Mouse (Mus musculus): ENCODE results near the gene Fosl1.

Fosl1 gene

DNA sequence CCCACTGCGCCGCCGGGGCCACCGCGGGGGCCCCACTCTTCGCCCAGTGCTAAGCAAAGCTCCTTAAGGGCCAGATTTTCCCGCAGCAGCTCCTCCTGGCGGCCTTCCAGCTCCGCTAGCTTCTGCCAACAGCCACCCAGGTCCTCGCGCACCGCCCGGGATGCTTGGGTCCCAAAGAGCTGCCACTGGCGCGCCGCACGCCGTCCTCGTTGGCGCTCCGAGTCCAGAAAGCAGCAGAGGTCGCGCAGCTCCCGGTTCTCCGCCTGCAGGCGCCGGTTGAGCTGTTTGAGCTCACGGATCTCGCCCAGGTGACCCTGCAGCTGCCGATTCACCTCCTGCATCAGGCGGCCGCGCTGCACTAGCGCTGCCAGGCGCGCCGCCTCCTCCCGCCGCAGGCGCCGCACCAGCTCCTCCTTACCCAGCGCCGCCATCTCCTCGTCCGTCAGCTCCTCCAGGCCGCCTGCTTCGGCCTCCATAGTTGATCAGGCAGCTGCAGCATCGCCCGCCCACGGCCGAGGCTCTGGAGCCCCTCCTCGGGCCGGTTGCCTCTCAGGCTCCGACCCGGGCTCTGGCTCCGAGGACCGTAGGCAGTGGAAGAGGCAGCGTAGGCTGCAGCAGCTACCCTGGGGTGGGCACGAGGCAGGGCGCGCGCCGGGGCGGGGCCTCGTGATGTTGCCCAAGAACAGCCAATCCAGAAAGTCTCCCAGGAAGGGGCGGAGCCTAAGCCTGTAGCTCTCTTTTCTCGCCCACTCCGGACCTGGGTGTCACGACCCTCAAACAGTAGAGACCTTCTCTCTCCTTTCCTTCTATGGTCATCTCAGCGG lies 9.8 kb downstream of the Fosl1 start:
- peak; percentile 98 for DNase-seq

DNA sequence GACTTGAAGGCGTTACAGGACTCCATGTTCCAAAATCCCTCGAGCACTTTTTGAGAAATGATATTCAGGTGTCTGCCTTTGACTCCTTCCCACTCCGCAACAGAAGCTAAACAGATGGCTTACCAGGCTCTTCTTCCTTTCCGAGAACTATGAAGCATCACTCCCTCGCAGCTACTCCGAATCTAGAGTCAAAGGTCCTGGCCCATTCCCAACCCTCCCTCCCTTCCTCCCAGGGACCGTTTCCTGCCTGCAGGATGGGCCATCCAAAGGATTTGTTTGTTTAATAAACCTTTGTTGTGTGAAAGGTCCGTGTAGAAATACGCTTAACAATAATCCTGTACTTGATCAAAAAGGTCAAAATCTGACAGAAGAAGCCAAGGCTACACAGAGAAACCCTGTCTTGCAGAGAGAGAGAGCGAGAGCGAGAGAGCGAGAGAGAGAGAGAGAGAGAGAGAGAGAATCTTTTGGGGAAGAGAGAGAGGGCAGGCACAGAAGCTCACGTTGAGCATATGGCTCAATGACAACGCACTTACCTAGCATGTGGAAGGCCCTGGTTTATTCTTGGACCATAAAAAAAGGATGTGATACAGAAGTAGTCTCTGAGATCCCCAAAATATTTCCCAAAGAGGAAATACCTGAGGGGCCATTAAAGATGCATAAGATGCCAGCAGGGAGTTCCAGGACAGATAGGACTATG lies 10.5 kb downstream of the Fosl1 start, which contains the start of gene Ccdc85b:
Ccdc85b (minus strand) TSS at position 149 of the 697 bp plus-strand sequence.
- peak; percentile 57 for DNase-seq

DNA sequence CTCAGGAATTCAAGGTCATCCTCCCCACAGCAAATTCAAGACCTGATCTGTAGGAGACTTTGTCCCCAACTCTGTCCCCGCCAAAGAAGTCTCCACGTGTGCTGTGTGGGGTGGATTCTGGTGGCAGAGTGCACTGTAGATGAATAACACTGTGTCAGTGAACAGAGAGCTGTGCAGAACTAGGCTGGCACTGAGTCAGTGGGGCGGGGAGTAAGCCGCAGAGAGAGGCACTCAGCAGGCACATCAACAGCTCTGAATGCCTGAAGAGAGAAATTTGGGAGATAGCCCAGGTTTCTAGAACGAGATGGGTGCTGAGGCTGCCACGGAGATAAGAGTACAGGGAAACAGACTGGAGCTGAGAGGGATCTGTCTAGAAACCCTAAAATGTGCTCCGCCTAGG lies 11.7 kb downstream of the Fosl1 start:
- peak; percentile 60 for DNase-seq

DNA sequence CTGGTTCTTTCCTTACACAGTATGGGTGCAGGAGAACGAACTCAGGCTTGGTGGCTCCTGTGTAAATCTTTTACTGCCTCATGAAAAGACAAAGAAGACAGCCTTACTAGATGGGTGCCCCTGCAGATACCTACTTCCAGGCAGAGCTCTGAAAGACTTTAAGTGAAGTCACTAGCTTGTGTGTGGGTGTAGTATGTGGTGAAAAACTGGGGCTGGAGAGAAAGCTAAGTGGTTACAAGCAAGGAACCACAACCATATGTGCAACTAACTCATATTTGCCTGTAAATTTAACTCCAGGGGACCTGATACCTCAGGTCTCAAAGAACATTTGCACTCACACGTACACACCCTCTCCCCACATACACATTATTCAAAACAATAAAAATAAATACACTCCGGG lies 12.5 kb downstream of the Fosl1 start:
- DNase-seq: no peak

DNA sequence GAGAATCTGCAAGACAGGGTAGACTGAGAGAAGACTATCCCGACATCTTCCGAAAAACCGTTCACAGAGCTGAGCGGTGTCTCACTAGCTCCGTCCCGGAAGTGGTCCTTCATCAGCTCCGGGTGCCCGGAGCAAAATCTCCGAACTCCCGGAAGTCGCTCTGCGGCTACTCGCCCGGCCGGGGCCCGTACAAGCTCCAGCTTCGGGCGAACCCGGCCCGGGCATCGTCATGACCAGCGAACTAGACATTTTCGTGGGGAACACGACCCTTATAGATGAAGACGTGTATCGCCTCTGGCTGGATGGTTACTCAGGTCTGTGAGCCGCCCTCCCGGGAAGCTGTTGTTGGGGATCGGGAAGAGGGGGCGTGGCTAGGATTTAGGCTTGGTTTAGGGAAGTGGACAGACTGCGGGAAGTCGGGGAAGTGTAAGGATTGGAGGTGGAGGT lies 13.1 kb downstream of the Fosl1 start, which contains the start of gene Fibp:
Fibp (plus strand) TSS at position 151 of the 447 bp plus-strand sequence.
- DNase-seq: peak; percentile 86

DNA sequence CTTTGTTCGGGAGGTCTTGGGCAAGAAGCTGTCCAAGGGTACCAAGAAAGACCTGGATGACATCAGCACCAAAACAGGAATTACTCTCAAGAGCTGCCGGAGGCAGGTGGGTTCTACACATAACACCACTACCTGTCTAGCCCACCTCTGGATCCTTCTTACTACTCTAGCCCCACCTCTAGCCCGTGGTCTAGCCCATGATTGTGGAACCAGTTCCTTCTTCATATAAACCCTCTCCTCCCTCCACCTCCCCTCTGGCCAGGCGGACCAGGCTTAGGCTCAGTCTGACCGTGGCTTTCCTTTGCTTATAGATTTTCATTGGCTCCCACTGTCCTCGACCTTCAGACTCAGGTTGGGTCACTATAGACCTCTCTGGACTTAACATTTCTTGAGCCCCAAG lies 14.1 kb downstream of the Fosl1 start:
- no peak for DNase-seq

DNA sequence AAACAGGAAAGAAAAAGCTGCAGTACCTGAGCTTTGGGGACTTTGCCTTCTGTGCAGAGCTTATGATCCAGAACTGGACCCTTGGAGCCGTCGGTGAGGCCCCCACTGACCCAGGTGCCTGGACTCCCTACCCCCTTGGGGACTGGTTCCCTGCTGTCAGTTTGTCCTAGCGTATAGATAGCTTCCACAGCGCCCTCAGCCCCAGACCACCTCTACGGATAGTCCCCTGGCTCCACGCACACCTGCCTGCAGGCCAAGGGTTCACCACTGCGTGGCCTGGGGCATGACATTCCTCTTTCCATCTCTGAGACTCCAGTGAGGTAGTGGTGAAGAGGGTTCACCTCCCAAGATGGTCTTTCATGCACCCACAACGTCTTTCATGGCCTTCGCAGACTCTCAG lies 15.9 kb downstream of the Fosl1 start:
- DNase-seq: no peak

DNA sequence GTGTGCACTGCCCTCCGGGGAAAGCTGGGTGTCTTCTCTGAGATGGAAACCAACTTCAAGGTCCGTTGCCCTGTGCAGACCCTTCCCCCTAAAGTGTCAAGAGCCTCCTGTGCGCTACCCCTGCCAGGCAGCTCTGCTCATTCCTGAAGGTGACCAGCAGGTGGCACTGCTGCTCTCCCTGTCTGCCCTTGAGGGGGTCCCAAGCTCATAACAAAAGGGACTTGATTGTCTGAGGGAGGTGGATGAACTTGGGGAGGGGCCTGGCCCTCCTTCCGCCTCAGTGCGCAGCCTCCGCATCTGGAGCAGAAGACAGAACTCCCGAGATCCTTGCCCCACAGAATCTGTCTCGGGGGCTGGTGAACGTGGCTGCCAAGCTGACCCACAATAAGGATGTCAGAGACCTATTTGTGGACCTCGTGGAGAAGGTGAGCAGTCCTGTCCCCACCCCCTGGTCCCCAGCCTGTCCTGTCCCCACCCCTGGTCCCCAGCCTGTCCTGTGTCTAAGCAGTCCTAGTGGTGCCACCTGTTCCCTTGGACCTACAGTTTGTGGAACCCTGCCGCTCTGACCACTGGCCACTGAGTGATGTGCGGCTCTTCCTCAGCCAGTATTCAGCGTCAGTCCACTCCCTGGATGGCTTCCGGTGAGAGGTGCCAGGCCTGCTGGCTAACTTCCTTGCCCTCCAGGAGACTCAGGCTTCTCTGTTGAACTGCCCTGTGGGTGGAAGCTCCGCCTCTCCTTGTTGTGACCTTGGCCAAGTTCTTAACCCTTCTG lies 16.6 kb downstream of the Fosl1 start:
- DNase-seq: peak; percentile 74

DNA sequence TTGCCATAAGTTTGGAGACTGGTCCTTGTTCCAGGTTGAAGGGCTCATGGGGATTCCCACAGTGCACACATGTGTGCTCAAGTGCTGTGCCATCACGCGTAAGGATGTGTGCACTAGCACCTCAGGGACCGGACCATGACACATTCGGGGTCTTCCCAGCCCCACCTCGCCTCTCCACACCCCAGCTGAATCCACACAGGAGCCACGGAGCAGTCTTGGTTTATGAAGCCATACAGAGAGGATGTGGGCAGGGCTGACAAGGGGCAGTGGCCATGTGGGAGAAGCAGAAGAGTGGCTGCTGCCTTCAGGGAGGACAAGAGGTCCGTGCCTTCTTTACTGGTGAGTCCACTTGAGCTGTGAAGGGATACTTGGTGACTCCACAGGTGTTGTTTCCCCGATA lies 17.7 kb downstream of the Fosl1 start:
- no peak for DNase-seq

DNA sequence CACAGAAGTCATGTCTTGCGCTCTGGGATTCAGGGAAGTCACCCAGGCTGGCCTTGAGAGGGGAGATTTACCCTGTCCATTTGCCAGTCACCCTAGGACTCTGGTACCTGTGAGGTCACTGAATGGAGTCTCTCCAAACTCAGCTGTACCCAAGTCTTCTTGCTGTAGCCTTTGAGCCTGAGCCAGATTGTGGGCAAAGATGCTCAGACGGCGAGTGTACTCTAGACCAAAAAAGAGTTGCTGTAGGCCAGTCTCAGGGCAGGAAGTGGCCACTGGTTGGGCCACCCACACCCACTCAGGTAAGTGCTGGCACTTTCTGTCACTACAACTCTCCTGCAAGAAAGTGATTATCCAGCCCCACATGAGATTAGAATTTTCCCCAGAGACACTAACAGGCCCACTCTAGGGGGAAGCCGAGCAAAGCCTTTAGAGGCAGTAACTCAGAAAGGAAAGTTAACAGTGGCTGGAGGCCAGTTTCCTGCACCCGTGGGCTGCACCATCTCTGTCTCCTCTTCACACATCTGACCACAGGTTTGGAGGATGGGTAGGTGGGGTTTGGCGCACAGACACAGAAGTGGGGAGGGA lies 19.7 kb downstream of the Fosl1 start:
- DNase-seq: no peak

DNA sequence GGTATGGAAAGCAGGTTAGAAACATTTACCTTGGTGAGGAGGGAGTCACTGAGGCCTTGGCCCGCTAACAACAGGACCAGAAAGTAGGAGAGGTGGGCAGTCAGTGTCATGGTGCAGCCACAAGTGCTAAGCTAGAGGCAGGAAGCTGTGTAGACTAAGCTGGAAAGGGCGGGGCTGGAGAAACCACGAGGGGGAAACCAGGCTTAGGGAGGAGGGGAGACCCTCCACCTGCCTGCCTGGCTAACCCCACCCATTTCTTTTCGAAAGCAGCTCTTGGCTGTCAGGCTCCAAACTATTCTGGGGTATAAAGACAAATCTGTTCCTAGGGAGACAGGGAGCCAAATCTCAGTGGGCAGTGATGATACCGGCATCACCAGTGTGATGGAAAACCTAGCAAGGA lies 21.0 kb downstream of the Fosl1 start, which contains the start of gene Ctsw:
Ctsw (minus strand) TSS at position 134 of the 400 bp plus-strand sequence.
- DNase-seq: no peak

DNA sequence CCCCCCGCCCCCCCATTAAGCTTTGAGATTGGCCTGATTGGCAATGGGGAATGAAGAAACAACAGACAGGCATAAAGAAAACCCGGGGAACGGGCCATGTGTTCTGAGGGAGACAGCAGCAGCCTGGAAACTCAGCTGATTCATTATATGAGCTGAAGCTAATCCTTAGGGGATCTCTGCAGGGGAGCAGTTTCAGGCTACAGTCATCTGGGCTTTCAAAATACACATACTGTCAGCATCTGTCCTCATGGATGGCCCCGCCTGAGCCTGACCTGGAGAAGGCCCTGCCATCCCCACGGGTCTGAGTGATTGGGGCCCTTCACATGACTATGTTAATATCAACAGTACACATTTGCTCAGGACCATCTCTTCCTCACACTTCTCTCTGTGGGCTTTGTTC lies 24.5 kb downstream of the Fosl1 start:
- no peak for DNase-seq

DNA sequence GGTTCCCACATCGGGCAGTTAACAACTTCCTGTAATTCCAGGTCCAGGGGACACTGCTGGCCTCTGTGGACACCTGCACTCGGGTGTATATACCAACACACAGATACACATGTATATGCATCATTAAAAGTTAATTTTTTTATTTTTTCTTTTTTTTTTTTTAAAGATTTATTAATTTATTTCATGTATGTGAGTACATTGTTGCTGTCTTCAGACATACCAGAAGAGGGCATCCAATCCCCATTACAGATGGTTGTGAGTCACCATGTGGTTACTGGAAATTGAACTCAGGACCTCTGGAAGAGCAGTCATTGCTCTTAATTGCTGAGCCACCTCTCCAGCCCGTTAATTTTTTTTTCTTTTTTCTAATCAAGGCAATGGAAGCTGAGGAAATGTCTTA lies 25.5 kb downstream of the Fosl1 start:
- no peak for DNase-seq

DNA sequence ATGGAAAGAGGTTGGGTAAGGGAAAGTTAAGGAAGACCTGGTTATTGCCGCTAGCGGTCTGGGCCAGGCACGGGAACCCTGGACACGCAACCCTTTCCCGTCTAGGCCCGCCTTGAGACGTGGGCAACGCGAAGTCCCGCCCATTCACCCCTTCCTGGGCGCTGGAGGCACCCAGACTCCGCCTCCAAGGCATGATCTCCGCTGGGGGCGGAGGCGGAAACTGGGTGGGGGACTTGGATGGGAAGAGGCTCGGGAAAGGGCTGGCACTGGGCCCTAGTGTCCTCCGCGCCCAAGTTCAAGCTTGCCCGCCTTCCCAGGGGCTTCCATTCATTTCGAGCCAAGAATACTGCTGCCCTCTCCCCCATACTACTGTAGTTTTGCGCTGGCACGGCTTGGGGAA lies 26.4 kb downstream of the Fosl1 start, which contains the start of gene Efemp2:
Efemp2 (plus strand) TSS at position 235 of the 400 bp plus-strand sequence.
- DNase-seq: peak; percentile 74

DNA sequence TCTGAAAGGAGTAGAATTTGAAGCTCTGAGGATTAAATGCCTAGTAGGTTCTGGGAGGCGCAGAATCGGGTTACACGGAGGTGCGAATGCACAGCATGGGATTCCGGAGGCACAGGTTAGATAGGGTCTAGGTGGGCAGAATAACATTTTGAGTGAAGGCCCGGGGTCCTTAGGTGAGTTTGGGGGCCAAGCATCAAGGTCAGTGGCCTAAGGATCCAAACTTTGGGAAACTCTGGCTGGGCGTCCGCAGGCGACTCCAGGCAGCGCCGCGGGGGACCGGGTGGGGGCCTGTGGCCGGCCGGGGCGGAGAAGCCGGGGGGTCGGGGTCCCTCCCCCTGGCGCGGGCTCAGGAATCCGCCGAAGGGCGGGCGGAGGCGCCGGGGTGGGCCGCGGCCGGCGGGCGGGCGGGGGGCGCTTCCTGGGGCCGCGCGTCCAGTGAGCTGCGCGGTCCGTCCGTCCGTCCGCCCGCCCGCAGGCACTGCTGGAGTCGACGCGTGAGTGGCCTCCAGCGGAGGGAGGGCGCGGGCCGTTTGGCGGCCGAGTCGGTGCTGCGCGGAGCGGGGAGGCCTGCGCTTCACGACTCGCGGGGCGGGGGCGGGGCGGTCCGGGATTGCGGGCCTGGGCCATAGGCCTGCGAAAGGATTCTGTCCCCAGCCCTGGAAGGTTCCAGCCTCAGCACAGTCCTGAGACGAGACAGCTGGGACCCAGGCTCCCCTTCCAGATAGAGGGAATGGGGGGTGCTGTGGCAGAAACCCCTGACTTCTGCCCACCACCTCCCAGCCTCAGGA lies 27.1 kb downstream of the Fosl1 start:
- peak; percentile 58 for DNase-seq

DNA sequence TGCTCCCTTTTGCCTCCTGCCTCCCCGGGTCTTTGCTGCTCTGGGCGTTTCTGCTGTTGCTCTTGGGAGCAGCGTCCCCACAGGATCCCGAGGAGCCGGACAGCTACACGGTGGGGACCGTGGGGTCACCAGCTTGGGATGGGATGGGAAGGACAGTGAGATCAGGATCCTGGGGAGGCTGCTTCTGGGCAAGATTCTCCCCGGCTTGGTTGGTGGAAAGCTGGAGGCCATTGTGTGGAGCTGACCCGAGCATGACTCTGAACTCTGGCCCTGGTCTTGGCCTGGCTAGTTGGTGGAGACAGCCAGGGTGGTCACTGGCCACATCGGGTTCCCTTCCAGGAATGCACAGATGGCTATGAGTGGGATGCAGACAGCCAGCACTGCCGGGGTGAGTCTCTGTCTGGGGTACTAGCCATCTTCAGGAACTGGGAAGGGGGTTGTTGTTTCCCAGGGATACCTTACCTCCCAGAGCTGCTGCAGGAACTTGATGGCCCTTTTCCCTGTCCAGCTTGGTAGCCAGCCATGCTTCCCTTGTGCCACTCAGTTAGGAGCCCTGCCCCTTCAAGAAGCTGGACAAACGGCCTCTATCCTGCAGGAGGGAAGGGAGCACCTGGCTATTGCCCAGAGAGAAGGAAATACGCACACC lies 27.8 kb downstream of the Fosl1 start:
- peak; percentile 69 for DNase-seq

DNA sequence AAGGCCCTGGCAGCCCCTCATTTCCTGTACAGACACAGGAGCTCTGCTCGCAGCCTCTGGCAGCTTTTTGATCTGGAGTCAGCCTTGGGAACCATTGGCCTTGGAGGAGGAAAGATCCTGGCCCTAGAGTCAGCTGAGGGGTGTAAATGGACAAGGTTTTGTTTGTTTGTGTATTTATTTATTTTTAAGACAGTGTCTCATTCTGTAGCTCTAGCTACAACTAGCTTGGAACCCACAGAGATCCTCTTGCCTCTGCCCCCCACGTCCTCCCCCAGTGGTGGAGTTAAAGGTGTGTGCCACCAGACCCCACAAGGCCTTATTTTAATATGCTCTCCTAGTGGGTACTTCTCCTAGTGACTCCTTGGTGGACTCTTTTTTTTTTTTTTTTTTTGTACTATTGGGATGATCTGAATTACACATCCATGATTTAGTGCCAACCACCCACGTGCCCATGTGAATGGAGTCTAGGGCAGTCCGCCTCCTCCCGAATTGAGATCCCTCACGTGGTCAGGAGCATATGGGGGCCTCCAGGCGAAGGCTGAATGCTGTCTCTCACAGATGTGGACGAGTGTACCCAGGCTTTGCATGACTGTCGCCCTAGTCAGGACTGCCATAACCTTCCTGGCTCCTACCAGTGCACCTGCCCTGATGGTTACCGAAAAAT lies 29.8 kb downstream of the Fosl1 start:
- DNase-seq: peak; percentile 63

DNA sequence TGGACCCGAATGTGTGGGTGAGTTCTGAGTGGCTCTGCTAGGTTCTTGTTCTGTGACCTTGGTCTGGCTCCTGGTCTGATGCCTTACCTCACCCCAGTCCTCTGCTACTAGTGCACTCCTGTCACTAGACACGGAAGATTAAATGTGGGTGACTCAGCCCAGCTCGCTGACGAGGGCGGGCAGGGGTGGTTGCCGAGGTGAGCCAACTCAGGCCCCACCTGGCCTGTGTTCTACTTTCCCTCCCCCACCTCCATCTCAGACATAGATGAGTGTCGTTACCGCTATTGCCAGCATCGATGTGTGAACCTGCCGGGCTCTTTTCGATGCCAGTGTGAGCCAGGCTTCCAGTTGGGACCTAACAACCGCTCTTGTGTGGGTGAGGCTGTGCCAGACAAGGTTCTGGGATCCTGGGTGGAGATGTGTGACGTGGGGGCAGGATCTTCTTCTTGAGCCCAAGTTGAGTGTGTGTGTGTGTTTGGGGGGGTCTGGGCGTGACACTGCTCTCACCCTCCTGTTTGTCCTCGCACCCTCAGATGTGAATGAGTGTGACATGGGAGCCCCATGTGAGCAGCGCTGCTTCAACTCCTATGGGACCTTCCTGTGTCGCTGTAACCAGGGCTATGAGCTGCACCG lies 30.4 kb downstream of the Fosl1 start:
- DNase-seq: peak; percentile 48

DNA sequence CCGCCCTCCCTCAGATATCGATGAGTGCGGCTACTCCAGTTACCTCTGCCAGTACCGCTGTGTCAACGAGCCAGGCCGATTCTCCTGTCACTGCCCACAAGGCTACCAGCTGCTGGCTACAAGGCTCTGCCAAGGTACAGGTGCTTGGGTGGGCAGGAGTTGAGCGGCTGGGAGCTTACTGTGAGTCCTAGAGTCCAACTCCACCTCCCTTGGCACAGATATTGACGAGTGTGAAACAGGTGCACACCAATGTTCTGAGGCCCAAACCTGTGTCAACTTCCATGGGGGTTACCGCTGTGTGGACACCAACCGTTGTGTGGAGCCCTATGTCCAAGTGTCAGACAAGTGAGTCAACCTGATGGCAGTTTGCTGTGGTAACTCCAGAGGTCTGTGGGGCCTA lies 32.7 kb downstream of the Fosl1 start:
- DNase-seq: no peak

DNA sequence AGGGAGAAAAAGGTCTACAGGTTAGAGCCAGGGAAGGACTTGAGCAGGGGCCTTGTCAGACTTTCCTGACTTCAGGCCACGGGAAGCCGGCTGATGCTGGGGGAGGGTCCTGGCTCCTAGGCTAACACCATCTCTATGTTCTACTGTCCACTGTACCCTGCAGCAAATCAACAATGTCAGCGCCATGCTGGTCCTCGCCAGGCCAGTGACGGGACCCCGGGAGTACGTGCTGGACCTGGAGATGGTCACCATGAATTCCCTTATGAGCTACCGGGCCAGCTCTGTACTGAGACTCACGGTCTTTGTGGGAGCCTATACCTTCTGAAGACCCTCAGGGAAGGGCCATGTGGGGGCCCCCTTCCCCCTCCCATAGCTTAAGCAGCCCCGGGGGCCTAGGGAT lies 34.1 kb downstream of the Fosl1 start:
- peak; percentile 39 for DNase-seq

Measured in cerebellum, adult 9-10 months (tissue).